Mouse (Mus musculus): ENCODE measurements around the gene Unc5b.
A peak's percentile ranks its signal among the peaks of the same experiment; 100 is the strongest.

Gene Unc5b

DNA sequence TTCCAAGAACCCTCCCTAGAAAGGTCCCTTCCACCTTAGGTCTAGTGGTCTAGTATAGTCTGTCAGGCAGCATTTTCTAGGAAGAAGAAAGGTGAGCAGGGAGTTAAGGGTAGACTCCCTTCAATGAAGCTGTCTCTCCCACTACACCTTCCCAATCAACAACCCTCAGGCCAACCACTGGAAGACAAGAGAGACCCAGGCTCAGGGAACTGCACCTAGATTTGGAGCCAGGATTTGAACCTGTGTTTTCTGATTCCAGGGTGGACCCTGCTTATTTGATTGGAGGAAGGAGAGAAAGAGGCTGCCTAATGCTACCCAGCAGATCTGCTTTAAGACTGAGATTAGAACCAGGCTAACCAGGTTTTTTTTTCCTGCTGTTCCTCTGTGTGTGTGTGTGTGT lies 10.1 kb downstream of the Unc5b start:
- no peak for DNase-seq (ENCODE audit: low spot score)

- no peak for DNase-seq (ENCODE audit: low spot score)
These were observed 10.8 kb downstream of the Unc5b start for GRCm38 (mm10) chr10:60820552-60820951.

- DNase-seq (ENCODE audit: low spot score), result no peak
These were observed 11.7 kb downstream of the Unc5b start for GRCm38 (mm10) chr10:60819654-60820192.

- DNase-seq (ENCODE audit: low spot score), result no peak
These were observed 12.2 kb downstream of the Unc5b start for GRCm38 (mm10) chr10:60819179-60819578.

DNA sequence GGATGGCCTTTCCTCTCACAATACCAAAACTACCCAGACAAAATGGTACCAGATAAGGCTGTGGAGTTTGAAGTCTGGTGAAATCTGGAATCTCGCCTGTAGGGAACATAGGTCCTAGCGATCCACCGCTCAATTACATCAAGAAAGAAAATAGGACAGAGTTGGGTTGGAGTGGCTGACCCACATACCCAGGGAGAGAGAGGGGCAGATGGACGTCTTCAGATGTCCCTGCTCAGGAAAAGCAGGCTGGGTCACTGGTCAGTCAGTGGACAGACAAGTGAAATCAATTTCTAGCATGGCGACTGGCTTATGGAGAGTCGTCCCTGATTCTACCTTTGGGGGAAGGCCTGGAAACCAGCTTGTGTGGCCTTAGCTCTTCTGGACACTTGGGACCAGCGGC lies 12.7 kb downstream of the Unc5b start:
- DNase-seq (ENCODE audit: low spot score), result no peak

GRCm38 (mm10) chr10:60817868-60818267 lies 13.5 kb downstream of the Unc5b start:
- DNase-seq (ENCODE audit: low spot score), result no peak

DNA sequence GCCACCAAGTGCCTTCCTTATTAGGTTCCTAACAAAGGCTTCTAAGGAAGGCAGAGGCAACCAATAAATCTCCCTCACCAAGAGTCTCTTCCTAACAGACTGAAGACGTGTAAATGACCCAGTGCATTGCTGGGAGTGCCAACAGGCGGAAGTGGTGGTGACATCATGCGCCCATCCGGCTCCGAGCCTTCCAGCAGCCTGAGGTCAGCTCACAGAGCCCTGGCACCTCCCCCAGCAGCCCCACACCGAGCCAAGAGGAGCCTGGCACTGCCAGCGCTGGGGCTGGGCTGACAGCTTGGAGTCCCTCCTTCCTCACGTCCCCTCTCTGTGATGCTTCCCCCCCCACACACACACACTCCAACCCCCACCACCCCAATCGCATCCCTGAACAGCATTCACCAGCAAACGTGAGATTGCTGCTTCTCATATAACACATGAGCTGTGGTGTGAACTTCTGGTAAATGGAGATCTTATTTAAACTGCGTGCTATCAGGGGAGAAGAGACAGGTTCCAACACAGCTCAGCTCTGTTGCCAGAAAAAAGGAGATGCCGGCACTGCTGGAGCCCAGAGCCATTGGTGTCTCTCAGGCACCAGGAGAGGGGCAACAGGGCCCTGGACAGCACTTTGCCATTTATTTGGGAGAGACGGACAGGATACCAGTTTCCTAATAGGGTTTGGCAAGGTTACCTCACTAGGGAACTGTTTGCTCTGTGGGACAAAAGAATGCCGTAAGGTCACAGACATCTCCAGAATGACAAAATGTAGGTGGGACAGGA lies 14.3 kb downstream of the Unc5b start:
- peak; percentile 37 for DNase-seq (ENCODE audit: low spot score)

GRCm38 (mm10) chr10:60815855-60816254 lies 15.5 kb downstream of the Unc5b start:
- DNase-seq (ENCODE audit: low spot score), result no peak

DNA sequence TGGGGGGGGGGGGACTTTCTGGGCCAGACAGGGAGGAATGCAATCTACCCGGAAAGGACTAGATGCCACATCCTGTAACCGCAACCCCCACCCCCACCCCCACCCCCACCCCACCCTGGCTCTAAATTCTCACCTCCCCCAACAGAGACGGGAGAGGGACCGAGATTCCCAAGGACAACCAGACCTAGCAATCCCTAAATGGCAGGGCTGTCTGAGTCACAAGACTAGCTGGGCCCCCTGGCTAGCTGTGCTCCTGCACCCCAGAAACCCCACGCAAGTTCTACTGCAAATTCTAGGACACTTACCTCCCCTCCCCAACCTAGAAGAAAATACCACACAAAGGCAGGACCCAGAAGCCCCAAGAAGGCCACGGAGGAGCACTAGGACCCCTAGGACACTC lies 16.3 kb downstream of the Unc5b start:
- no peak for DNase-seq (ENCODE audit: low spot score)

DNA sequence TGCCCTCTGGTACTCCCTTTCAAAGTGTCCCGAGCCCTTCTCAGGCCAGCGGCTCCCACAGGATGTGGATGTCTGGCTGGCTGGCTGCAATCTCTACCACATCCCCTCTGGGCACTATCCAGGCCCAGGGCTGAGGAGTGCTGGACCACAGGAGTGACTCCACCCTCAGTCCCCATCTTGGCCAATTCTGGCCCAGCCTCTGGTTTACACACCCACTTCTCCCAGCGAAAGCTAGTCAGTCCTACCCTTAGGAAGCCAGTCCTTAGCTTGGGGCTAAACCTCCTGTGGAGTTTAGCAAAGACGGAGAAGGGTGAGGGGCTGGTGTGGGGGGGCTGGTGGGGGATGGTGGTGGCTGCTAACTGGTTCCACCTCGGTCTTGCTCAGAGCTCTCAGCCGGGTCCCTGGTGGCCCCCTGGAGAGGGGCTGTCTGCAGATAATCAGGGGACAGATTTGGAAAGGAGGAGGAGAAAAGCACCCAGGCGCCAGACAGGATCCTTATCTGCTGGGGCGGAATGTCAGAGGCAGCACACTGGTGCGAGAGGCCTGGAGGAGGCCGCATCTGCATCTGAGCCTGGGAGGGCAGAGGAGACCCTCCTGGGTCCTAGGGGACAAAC lies 16.8 kb downstream of the Unc5b start:
- DNase-seq (ENCODE audit: low spot score), result peak; percentile 21

- no peak for DNase-seq (ENCODE audit: low spot score)
These were observed 17.8 kb downstream of the Unc5b start for GRCm38 (mm10) chr10:60813606-60814005.

DNA sequence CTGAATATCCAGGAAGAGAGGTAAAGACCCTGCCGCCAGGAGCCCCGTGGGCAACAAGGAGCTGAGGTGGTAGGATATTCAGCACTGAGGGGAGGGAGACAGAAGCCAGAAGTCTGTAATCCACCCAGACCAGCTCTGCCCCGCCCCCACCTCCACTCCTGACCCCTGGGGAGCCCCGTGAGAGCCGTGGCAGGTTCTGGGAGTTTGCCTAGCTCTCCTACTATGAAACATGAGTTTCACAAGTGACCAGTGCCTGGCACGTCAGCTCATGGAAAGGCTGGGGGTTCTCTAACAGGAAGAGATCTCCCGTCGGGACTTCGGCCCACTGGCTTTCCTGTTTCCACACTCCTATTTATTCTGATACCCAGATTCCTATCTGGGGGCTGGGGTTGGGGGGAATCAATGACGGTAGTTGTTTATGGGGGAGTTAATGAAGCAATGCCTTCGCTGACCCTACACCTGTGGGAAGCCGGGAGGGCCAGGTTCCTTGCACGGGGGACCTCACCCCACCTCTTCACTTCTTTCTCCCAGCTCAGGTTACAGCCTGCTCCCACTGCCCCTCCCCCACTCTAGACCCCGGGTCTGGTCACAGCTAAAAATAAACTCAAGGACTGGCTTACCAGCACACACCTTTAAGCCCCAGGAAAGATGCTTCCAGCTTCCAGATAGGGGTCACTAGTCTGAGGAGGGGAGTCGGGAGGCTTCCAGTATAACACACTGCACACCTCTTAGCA lies 19.4 kb downstream of the Unc5b start:
- DNase-seq (ENCODE audit: low spot score), result no peak

DNA sequence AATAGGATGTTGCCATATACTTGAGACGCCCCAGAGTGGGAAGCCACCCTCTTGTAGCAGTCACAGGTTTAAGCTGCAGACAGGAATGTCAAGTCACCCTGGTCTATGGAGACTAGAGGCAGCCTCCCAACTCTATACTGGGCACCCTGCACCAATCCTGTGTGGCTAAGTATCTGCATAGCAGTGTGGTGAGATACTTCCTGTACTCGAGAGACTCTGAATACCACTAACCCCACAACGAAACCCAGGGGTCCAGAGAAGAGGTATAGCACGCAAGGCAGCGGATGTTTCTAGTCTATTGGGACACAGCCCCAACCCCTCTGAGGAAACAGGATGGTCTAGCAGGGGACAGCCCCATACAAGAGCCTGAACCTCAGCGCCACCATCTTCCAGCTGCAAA lies 22.9 kb downstream of the Unc5b start:
- DNase-seq (ENCODE audit: low spot score), result no peak

DNA sequence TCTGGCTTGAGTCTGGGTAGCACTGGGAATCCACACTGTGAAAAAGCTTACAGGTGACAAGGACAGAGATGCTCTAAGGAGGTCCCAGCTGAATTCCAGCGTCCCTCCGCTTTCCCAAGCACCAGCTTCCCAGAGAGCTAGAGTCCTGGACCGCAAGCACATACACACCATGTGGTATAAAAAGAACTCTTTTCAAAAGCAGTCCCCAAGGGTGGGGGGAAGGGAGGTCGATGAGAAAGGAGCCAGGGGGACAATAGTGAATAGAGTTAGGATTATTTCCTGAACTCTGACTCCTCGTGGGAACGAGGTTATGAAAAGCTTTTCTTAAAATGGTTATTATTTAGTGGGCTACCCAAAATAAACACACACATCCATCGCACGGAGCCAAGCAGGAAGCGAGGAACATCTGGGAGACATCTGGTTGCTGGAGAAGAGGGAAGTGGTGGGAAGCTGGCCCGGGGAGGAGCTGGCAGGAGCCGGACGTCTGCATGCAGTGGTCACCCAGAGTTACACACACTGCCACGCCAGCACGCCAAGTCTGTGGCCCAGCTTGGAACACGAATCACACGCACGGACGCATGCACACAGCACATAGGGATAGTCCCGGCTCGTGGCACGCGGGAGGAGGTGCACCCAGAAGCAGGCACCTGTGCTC lies 23.7 kb downstream of the Unc5b start:
- peak; percentile 9 for DNase-seq (ENCODE audit: low spot score)

DNA sequence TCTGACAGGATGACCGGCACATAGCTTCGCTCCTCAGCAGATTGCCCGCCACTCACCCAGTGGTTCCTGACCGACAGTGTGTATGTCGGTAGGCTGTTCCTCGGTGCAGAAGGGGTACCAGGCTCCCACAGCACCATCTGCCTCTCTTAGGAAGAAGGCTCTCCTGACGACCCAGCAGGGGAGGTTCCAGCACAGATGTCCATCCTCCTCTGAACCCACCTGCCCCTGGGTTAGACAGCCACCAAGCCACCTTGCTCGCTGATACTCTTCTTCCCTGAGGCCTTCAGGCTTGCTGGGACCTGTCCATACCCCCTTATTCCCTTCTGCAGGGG lies 25.2 kb downstream of the Unc5b start:
- no peak for DNase-seq (ENCODE audit: low spot score)

DNA sequence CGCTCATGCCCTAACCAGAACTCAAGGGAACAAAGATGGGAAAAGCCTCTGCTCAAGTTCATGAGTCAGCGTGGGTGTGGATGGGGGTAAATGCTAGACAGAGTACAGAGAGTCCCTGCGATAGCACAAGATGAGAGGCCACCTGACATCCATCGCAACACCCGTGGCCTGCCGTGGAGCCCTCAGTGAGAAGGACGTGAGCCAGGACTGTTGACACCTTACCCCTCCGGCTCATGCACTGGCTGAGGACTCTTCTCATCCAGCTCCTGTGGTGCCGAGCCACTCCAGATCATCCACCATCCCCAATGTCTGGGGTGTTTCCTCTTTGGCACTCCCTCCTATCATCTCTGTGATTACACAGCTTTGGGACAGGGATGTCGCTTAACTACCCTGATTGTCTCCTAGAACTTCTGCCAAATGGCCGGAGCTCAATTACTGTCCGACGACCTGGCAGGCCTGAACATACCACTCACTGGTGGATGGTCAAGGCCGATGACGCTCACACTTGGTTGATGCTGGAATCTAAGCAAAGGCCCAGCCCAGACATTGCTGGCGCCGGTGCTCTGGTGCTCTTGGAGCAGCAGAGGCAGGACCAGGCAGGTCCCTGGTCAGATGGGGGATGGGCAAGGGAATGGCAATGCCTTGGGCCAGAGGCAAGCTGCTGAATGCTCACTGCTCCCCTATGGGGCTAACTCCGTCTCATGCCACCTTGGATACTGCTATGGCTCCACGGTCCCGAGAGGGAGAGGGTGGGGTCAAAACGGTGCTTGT lies 25.8 kb downstream of the Unc5b start:
- no peak for DNase-seq (ENCODE audit: low spot score)

GRCm38 (mm10) chr10:60804865-60805264 lies 26.5 kb downstream of the Unc5b start:
- DNase-seq (ENCODE audit: low spot score), result no peak

GRCm38 (mm10) chr10:60803971-60804370 lies 27.4 kb downstream of the Unc5b start:
- DNase-seq (ENCODE audit: low spot score), result no peak

DNA sequence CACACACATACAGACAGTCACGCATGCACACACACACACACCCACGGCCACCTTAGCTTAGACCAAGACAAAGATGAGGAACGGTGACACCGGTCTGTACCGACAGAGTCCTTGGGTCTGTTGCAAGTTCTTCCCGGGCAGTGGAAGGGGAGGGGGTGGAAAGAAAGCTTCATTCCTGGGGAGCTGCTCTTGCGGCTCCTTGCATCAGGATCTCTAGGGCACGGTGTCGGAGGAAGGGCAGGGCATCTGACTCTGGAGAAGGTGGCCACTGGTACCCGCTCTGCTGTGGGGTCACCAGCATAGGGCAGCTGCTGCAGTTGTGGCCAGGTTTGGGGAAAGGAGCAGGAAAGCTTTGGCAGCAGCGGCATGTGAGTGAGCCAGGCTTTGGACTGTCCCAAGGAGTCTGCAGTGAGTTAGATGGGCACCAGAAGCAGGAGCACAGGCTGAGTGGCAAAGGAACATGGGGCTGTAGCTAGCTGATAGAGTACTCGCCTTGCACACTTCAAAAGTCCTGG lies 29.4 kb downstream of the Unc5b start:
- DNase-seq (ENCODE audit: low spot score), result no peak

- no peak for DNase-seq (ENCODE audit: low spot score)
These were observed 30.0 kb downstream of the Unc5b start for GRCm38 (mm10) chr10:60801168-60801897.

Measured in ovary, adult 18-20 months (tissue).